Mouse (Mus musculus) midbrain, embryonic 11.5 days (tissue): ENCODE measurements around the gene Ppfia2. TPM values are rescaled to one million over a fixed set of nuclear protein-coding genes. Genes with fewer than 3 reads are reported as not detected.

ENCODE experiments used
- ATAC-seq: fragments of 200-750 bp; cut with Nextera tagmentation; 2 replicates; pipeline ENCODE4 v1.8.0; 2017; ENCODE audit warnings: moderate TSS enrichment, moderate library complexity; ENCODE audit not compliant: low FRiP score
- DNase-seq: peaks from one replicate; pipeline ENCODE4 v3.0.0; 2015; ENCODE audit warnings: low spot score; ENCODE audit errors: missing footprints
- H3K27ac ChIP-seq: fragments of 300-500 bp; sonication (generic); 2 replicates; pipeline ENCODE4 v1.5.1; 2014; ENCODE audit warnings: low read depth, low read length
- H3K27me3 ChIP-seq: fragments of 300-500 bp; sonication (generic); 2 replicates; pipeline ENCODE4 v1.6.1; 2014; ENCODE audit warnings: mild to moderate bottlenecking, low read length, moderate library complexity, mixed read lengths; ENCODE audit not compliant: control insufficient read depth, insufficient read depth
- H3K36me3 ChIP-seq: fragments of 300-500 bp; sonication (generic); 2 replicates; pipeline ENCODE4 v1.6.1; 2014; ENCODE audit warnings: mild to moderate bottlenecking, low read length, moderate library complexity, mixed read lengths; ENCODE audit not compliant: control insufficient read depth, insufficient read depth
- H3K4me1 ChIP-seq: fragments of 300-500 bp; sonication (generic); 2 replicates; pipeline ENCODE4 v1.6.1; 2014; ENCODE audit warnings: low read length; ENCODE audit not compliant: control insufficient read depth, insufficient read depth
- H3K4me2 ChIP-seq: fragments of 300-500 bp; sonication (generic); 2 replicates; pipeline ENCODE4 v1.6.1; 2014; ENCODE audit warnings: mild to moderate bottlenecking, moderate library complexity
- H3K4me3 ChIP-seq: fragments of 300-500 bp; sonication (generic); 2 replicates; pipeline ENCODE4 v1.5.1; 2014; ENCODE audit warnings: low read depth, low read length
- H3K9ac ChIP-seq: fragments of 300-500 bp; sonication (generic); 2 replicates; pipeline ENCODE4 v1.6.1; 2014; ENCODE audit warnings: low read length
- H3K9me3 ChIP-seq: fragments of 300-500 bp; sonication (generic); 2 replicates; pipeline ENCODE4 v1.6.1; 2016; ENCODE audit warnings: low read length; ENCODE audit not compliant: control insufficient read depth
- WGBS: fragments of 180-500 bp; shearing (Covaris S2); extraction: QIAGEN DNeasy Blood & Tissue Kit; methylation state at CpG from one replicate; pipeline ENCODE4 v1.1.7; 2014; 5-methylcytosine and 5-hydroxymethylcytosine counted together
- polyA plus RNA-seq: library from polyadenylated mRNA; unstranded; fragments of >200 nt; fragmentation: Nextera tagmentation; extraction: Ambion mirVana; gene quantifications from 2 replicates; pipeline ENCODE4 v1.2.1, GENCODE M21; 2014

Ppfia2 gene
- polyA plus RNA-seq, result 7.6 TPM in 2 replicates

- Histone ChIP-seq H3K27ac (no peak within 1 kb of the TSS), H3K4me1 (peaks cover 2% of the 10 kb centered on the region; the same call in 1 of the 2 replicates), H3K27me3 (no peaks in the 10 kb centered on the region; the same call in 1 of the 2 replicates), H3K9me3 (no peaks in the 10 kb centered on the region), H3K4me3 (peak within 1 kb of the TSS; percentile 54), H3K9ac (peak within 1 kb of the TSS; percentile 65), H3K36me3 (no peaks in the 10 kb centered on the region), H3K4me2 (peak within 1 kb of the TSS; percentile 66)
- peak; percentile 97 for DNase-seq
- WGBS, result under 1% methylated on average over 30 of the region's 30 CpGs
- ATAC-seq, result peak; percentile 84
Measured at GRCm38 (mm10) chr10:106469855-106470532, at the start of gene Ppfia2. Gene Ppfia2, plus strand, starts transcription at chr10:106470339.

GRCm38 (mm10) chr10:106468956-106469721, 1.0 kb upstream of the Ppfia2 start:
- H3K4me3 ChIP-seq, result peak overlapping the region; percentile 54
- H3K9me3 ChIP-seq, result no peaks in the 10 kb centered on the region
- H3K9ac ChIP-seq, result peak overlapping the region; percentile 65
- no peaks in the 10 kb centered on the region for H3K36me3 ChIP-seq
- H3K4me1 ChIP-seq, result peaks cover 2% of the 10 kb centered on the region; the same call in 1 of the 2 replicates
- peak overlapping the region; percentile 66 for H3K4me2 ChIP-seq
- DNase-seq (peak; percentile 92), ATAC-seq (peak; percentile 77)
- 1% methylated on average over 19 of the region's 19 CpGs for WGBS
- no peaks in the 10 kb centered on the region; the same call in 1 of the 2 replicates for H3K27me3 ChIP-seq
- H3K27ac ChIP-seq, result no peak overlapping the region

- WGBS, result 12% methylated on average over 18 of the region's 18 CpGs
- H3K4me2 ChIP-seq, result peak overlapping the region; percentile 66
- H3K27ac ChIP-seq, result no peak overlapping the region
- peak overlapping the region; percentile 54 for H3K4me3 ChIP-seq
- H3K4me1 ChIP-seq, result peaks cover 2% of the 10 kb centered on the region; the same call in 1 of the 2 replicates
- H3K36me3 ChIP-seq, result no peaks in the 10 kb centered on the region
- ATAC-seq (peak; percentile 40), DNase-seq (peak; percentile 88)
- no peaks in the 10 kb centered on the region; the same call in 1 of the 2 replicates for H3K27me3 ChIP-seq
- no peaks in the 10 kb centered on the region for H3K9me3 ChIP-seq
- H3K9ac ChIP-seq, result peak overlapping the region; percentile 65
Measured at GRCm38 (mm10) chr10:106470533-106471205, 530 bp downstream of the Ppfia2 start.

- ATAC-seq, result no peak
- Histone ChIP-seq H3K9ac (no peak overlapping the region), H3K36me3 (no peaks in the 10 kb centered on the region), H3K4me3 (no peak overlapping the region), H3K4me1 (no peaks in the 10 kb centered on the region), H3K27ac (no peak overlapping the region), H3K27me3 (no peaks in the 10 kb centered on the region), H3K9me3 (no peaks in the 10 kb centered on the region), H3K4me2 (no peak overlapping the region)
- DNase-seq, result no peak
- 88% methylated on average over 6 of the region's 6 CpGs for WGBS
Measured at GRCm38 (mm10) chr10:106509281-106510165, 39.4 kb downstream of the Ppfia2 start.

GRCm38 (mm10) chr10:106566036-106566435, 95.9 kb downstream of the Ppfia2 start:
- no peak for ATAC-seq
- 84% methylated on average over 4 of the region's 4 CpGs for WGBS
- Histone ChIP-seq H3K36me3 (no peaks in the 10 kb centered on the region), H3K4me2 (no peak overlapping the region), H3K9ac (no peak overlapping the region), H3K4me1 (no peaks in the 10 kb centered on the region), H3K4me3 (no peak overlapping the region), H3K27ac (no peak overlapping the region), H3K27me3 (no peaks in the 10 kb centered on the region), H3K9me3 (no peaks in the 10 kb centered on the region)
- no peak for DNase-seq

GRCm38 (mm10) chr10:106585026-106585425, 114.9 kb downstream of the Ppfia2 start:
- no peaks in the 10 kb centered on the region for H3K4me1 ChIP-seq
- no peaks in the 10 kb centered on the region for H3K36me3 ChIP-seq
- ATAC-seq, result peak; percentile 34; the same call in 1 of the 2 replicates
- H3K9me3 ChIP-seq, result no peaks in the 10 kb centered on the region
- H3K4me2 ChIP-seq, result no peak overlapping the region
- no peak for DNase-seq
- WGBS, result 78% methylated on average over 4 of the region's 4 CpGs
- no peaks in the 10 kb centered on the region for H3K27me3 ChIP-seq
- no peak overlapping the region for H3K9ac ChIP-seq
- H3K27ac ChIP-seq, result no peak overlapping the region
- no peak overlapping the region for H3K4me3 ChIP-seq

GRCm38 (mm10) chr10:106585476-106586080, 115.4 kb downstream of the Ppfia2 start:
- peak; percentile 85 for DNase-seq
- no peak overlapping the region for H3K4me3 ChIP-seq
- WGBS, result 4% methylated on average over 4 of the region's 4 CpGs

GRCm38 (mm10) chr10:106587817-106588216, 117.7 kb downstream of the Ppfia2 start:
- 77% methylated on average over 5 of the region's 5 CpGs for WGBS
- Histone ChIP-seq H3K27me3 (no peaks in the 10 kb centered on the region), H3K27ac (no peak overlapping the region), H3K9me3 (no peaks in the 10 kb centered on the region), H3K4me3 (no peak overlapping the region), H3K36me3 (no peaks in the 10 kb centered on the region), H3K4me2 (no peak overlapping the region), H3K4me1 (no peaks in the 10 kb centered on the region), H3K9ac (no peak overlapping the region)
- DNase-seq (peak; percentile 77), ATAC-seq (no peak)

More at GRCm38 (mm10) chr10:106585476-106586080, 115.4 kb downstream of the Ppfia2 start:
- Histone ChIP-seq H3K4me2 (no peak overlapping the region), H3K36me3 (no peaks in the 10 kb centered on the region), H3K27me3 (no peaks in the 10 kb centered on the region), H3K4me1 (no peaks in the 10 kb centered on the region), H3K27ac (no peak overlapping the region), H3K9me3 (no peaks in the 10 kb centered on the region), H3K9ac (no peak overlapping the region)
- peak; percentile 78 for ATAC-seq
